Mouse (Mus musculus) spleen, adult 2 months (tissue): ENCODE data around the gene Il25.

Experiments
- CTCF ChIP-seq: fragments of 200-500 bp; IDR thresholded peaks from 2 replicates; pipeline ENCODE4 v1.5.1; 2011; ENCODE audit warnings: mild to moderate bottlenecking, inconsistent platforms; ENCODE audit not compliant: insufficient read depth, insufficient read length, insufficient replicate concordance; ENCODE audit errors: extremely low read depth
- POLR2A ChIP-seq: fragments of 200-500 bp; IDR thresholded peaks from 2 replicates; pipeline ENCODE4 v1.6.1; 2011; ENCODE audit warnings: low read depth, low read length, inconsistent platforms

GRCm38 (mm10) chr14:54943971-54944370 lies 11.5 kb downstream of the Il25 start:
- TF ChIP-seq POLR2A (no peak), CTCF (no peak)
